Mouse (Mus musculus) liver, postnatal 0 days (tissue): Measurements from ENCODE around the gene Sae1. TPM values are rescaled to one million over a fixed set of nuclear protein-coding genes. Genes with fewer than 3 reads are reported as not detected.

Source experiments
- ATAC-seq: fragments of 200-750 bp; cut with Nextera tagmentation; 2 replicates; pipeline ENCODE4 v1.8.0; 2017; ENCODE audit warnings: mild to moderate bottlenecking, moderate library complexity
- DNase-seq: peaks from one replicate; pipeline ENCODE4 v3.0.0-alpha.2; 2016
- H3K27ac ChIP-seq: fragments of 300-500 bp; sonication (generic); 2 replicates; pipeline ENCODE4 v1.5.1; 2014; ENCODE audit warnings: antibody characterized with exemption, moderate library complexity, mild to moderate bottlenecking, low read depth
- H3K27me3 ChIP-seq: fragments of 300-500 bp; sonication (generic); 2 replicates; pipeline ENCODE4 v1.6.1; 2014; ENCODE audit warnings: low read length, control low read depth, mixed read lengths; ENCODE audit not compliant: insufficient read depth
- H3K36me3 ChIP-seq: fragments of 300-500 bp; sonication (generic); replicated peaks from 2 replicates; pipeline ENCODE4 v1.6.1; 2014; ENCODE audit warnings: mild to moderate bottlenecking, control low read depth, low read length, moderate library complexity, mixed read lengths; ENCODE audit not compliant: insufficient read depth
- H3K4me1 ChIP-seq: fragments of 300-500 bp; sonication (generic); 2 replicates; pipeline ENCODE4 v1.6.1; 2014; ENCODE audit warnings: antibody characterized with exemption, mild to moderate bottlenecking, control low read depth; ENCODE audit not compliant: insufficient read depth
- H3K4me2 ChIP-seq: fragments of 300-500 bp; sonication (generic); 2 replicates; pipeline ENCODE4 v1.6.1; 2014; ENCODE audit warnings: low read depth, mild to moderate bottlenecking, low read length, moderate library complexity, mixed read lengths
- H3K4me3 ChIP-seq: fragments of 300-500 bp; sonication (generic); 2 replicates; pipeline ENCODE4 v1.5.1; 2014; ENCODE audit warnings: low read depth, low read length
- H3K9ac ChIP-seq: fragments of 300-500 bp; sonication (generic); replicated peaks from 2 replicates; pipeline ENCODE4 v1.6.1; 2014; ENCODE audit warnings: mild to moderate bottlenecking, moderate library complexity
- H3K9me3 ChIP-seq: fragments of 300-500 bp; sonication (generic); 2 replicates; pipeline ENCODE4 v1.6.1; 2016; ENCODE audit warnings: mild to moderate bottlenecking, control low read depth, low read length, mixed read lengths
- CTCF ChIP-seq: sonication (generic); IDR thresholded peaks from 2 replicates; pipeline ENCODE4 v1.5.1; 2016; ENCODE audit warnings: antibody characterized with exemption, low read depth
- EP300 ChIP-seq: IDR thresholded peaks from 2 replicates; pipeline ENCODE4 v1.6.1; 2016; ENCODE audit warnings: antibody characterized with exemption, low read depth, mild to moderate bottlenecking
- WGBS: fragments of 180-500 bp; shearing (Covaris S2); extraction: QIAGEN DNeasy Blood & Tissue Kit; methylation state at CpG from one replicate; pipeline ENCODE4 v1.1.7; 2014; ENCODE audit not compliant: insufficient replicate concordance; 5-methylcytosine and 5-hydroxymethylcytosine counted together
- polyA plus RNA-seq: library from polyadenylated mRNA; unstranded; fragments of >200 nt; fragmentation: Nextera tagmentation; extraction: Ambion mirVana; gene quantifications from 2 replicates; pipeline ENCODE4 v1.2.1, GENCODE M21; 2015

Sae1 gene
- 48.3 and 51.9 TPM in 2 replicates for polyA plus RNA-seq

DNA sequence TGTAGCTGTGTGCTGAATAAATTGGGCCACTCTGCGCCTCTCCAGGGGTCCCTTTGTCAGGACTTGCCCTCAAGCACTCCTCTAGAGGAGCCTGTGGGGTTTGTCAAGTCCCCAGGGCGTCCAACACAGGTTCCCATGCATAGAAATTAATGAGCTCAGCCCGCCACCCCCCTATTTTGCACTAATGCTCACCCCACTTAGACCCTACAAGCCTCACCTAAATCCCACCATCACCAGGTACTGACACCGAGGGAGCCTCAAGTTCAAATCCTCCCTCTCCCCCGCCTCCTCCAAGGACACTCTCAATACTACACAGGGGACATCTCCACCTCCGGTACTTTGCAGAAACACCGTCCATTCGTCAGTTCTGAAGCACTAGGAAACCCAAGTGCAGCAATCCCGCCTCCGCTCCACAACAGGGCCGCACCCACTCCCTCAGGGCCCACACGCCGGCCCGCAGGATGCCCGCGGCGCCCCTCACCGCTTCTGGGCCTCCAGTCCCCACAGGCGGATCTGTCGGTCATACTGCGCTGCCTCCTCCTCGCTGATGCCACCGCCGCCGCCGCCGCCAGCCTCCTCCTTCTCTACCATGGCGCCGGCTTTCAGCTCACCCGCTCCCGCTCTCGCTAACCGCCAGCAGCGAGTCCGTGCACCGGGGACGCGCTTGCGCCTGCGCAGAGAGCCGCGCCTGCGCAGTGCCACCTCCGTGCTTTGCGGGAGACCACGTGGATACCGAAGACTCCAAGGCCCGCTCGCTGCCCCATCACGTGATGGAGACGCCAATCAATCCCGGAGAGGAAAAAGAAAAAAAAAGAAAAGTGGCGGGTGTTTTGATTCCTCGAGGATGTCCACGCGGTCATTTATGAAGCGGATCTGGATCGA is at the start of gene Sae1:
Gene Sae1, minus strand, starts transcription at position 647 of the 882 bp plus-strand sequence.
- WGBS: under 1% methylated on average over 58 of the region's 58 CpGs
- TF ChIP-seq CTCF: no peak
- H3K27me3 ChIP-seq: no peaks in the 10 kb centered on the region
- H3K4me2 ChIP-seq: peak within 1 kb of the TSS; percentile 93
- ATAC-seq (peak; percentile 99), DNase-seq (peak; percentile 95)
- H3K9ac ChIP-seq: peak within 1 kb of the TSS; percentile 89
- H3K27ac ChIP-seq: peak within 1 kb of the TSS; percentile 70
- no peaks in the 10 kb centered on the region for H3K9me3 ChIP-seq
- H3K4me1 ChIP-seq: peaks cover 16% of the 10 kb centered on the region
- peak within 1 kb of the TSS; percentile 82 for H3K4me3 ChIP-seq
- H3K36me3 ChIP-seq: no peaks in the 10 kb centered on the region

DNA sequence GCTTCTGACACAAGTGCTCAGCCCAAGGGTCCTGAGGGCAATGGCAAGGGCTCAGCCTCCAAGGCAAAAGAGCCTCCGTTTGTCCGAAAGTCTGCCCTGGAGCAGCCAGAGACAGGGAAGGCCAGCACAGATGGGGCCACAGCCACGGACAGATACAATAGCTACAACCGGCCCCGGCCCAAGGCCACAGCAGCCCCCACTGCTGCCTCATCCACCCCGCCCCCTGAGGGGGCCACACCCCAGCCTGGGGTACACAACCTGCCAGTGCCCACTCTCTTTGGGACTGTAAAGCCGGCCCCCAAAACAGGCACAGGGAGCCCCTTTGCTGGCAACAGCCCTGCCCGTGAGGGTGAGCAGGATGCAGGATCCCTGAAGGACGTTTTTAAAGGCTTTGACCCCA is 47.5 kb upstream of the Sae1 start:
- ATAC-seq: no peak
- DNase-seq: no peak
- H3K27me3 ChIP-seq: no peaks in the 10 kb centered on the region
- H3K9me3 ChIP-seq: no peaks in the 10 kb centered on the region
- H3K9ac ChIP-seq: no peak overlapping the region
- no peak overlapping the region for H3K27ac ChIP-seq
- H3K4me2 ChIP-seq: no peak overlapping the region
- TF ChIP-seq EP300 (no peak), CTCF (no peak)
- H3K4me1 ChIP-seq: no peaks in the 10 kb centered on the region
- no peak overlapping the region for H3K4me3 ChIP-seq
- H3K36me3 ChIP-seq: peaks cover 64% of the 10 kb centered on the region
- WGBS: 88% methylated on average over 9 of the region's 9 CpGs

DNA sequence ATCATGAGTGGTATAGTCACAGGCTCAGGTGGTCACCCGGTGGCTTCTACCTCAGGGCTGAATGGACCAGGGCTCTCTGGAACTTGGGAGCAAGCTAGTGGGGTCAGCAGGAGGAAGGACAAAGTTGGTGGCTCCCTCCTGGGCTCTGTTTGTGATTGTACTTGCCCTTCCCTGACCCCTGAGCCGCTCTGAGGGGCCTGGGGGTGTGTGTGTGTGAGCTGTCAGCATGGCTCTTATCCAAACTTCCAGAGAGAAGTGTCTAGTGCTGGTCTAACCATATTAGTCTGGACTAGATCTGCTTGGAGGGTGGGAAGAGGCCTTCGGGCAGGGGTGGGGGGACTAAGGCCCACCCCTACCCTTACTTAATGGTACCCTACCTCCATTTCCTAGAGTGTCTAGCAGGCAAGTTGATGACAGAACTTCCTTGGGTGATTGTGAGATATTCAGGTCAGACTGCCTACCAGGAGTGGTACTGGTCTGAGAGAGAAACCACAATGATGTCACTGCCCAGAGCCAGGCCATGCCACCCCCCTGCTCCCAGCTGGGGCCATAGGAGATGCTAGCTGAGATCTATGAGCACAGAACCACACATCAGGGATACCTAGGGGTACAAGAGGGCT is 45.9 kb upstream of the Sae1 start:
- H3K4me1 ChIP-seq: no peaks in the 10 kb centered on the region
- H3K27me3 ChIP-seq: no peaks in the 10 kb centered on the region
- 79% methylated on average over 3 of the region's 3 CpGs for WGBS
- DNase-seq (no peak), ATAC-seq (no peak)
- peaks cover 80% of the 10 kb centered on the region for H3K36me3 ChIP-seq
- H3K9ac ChIP-seq: no peak overlapping the region
- H3K4me2 ChIP-seq: no peak overlapping the region
- H3K4me3 ChIP-seq: no peak overlapping the region
- TF ChIP-seq CTCF: no peak
- TF ChIP-seq EP300: no peak
- H3K9me3 ChIP-seq: no peaks in the 10 kb centered on the region
- no peak overlapping the region for H3K27ac ChIP-seq

DNA sequence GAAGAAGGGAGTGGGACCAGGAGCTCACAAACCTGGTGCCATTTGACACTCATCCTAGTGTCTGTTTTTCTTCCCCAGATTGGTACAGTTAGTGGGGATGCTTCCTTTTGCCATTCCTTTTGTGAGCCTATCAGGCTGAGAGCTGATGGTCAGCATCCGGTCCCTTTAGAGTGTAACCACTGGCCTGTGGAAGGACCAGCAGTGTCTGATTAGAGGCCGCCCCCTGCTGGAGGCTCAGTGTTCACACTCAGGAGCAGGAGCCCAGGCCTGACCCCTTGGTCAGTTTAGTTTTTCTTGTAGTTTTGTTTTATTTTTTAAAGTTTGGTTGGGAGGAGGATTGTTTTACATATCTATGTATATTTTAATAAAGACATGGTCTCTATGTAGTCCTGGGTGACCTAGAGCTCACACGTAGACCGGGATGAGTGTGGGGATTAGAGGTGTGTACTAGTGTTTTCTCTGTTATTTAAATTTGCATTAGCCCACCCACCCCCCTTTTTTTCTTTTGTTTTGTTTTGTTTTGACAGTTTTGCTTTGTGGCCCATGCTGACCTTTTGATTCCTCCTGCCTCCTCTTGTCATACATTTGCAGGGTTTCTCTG is 38.6 kb upstream of the Sae1 start:
- peak; percentile 88 for DNase-seq
- peaks cover 97% of the 10 kb centered on the region for H3K36me3 ChIP-seq
- no peaks in the 10 kb centered on the region for H3K9me3 ChIP-seq
- WGBS: 61% methylated on average over 4 of the region's 4 CpGs
- no peak overlapping the region for H3K4me3 ChIP-seq
- H3K9ac ChIP-seq: no peak overlapping the region
- H3K4me2 ChIP-seq: no peak overlapping the region
- H3K27ac ChIP-seq: no peak overlapping the region
- H3K27me3 ChIP-seq: no peaks in the 10 kb centered on the region
- peak; percentile 81 for ATAC-seq
- TF ChIP-seq CTCF (peak; percentile 93), EP300 (no peak)
- peaks cover 2% of the 10 kb centered on the region for H3K4me1 ChIP-seq

DNA sequence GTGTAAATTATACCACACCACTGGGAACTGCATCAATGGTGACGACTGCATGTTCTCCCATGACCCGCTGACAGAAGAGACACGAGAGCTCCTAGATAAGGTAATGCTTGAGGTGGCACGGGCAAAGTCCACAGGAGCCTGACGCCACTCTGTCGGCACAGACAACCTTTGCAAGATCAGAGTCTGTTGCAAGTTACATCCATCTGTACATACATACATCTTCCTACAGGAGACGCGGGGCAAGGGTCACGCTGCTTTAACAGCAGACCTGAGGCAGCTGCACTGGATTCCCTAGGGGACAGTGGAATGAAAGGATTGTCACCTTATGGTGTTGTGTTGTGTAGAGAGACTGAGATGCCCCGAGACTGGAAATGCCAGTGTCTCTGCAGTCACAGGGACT is 38.1 kb upstream of the Sae1 start:
- H3K36me3 ChIP-seq: peaks cover 97% of the 10 kb centered on the region
- no peak overlapping the region for H3K4me2 ChIP-seq
- H3K27ac ChIP-seq: no peak overlapping the region
- TF ChIP-seq CTCF: no peak
- H3K9ac ChIP-seq: no peak overlapping the region
- H3K27me3 ChIP-seq: no peaks in the 10 kb centered on the region
- H3K9me3 ChIP-seq: no peaks in the 10 kb centered on the region
- ATAC-seq: no peak
- DNase-seq: no peak
- H3K4me3 ChIP-seq: no peak overlapping the region
- 78% methylated on average over 10 of the region's 10 CpGs for WGBS
- peaks cover 7% of the 10 kb centered on the region for H3K4me1 ChIP-seq

DNA sequence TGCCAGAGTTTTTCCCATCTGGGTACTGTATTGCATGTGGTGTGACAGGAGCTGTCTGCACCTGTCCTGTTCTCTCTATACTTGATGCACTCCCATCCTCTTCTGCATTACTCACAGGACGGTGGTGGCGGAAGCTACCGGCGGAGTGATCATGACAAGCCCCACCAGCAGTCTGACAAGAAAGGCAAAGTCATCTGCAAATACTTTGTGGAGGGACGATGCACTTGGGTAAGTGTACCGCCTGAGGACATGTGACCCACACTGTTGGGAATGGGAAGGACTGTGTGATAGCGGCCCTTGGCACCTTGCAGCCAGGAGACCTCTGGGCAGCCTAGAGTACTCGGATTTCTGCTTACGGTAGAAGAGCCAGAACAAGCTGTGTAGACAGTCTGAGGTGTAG is 36.1 kb upstream of the Sae1 start:
- no peak overlapping the region for H3K27ac ChIP-seq
- H3K4me2 ChIP-seq: no peak overlapping the region

More for the DNA sequence above, 36.1 kb upstream of the Sae1 start:
- 92% methylated on average over 9 of the region's 9 CpGs for WGBS
- Histone ChIP-seq H3K27me3 (no peaks in the 10 kb centered on the region), H3K9ac (no peak overlapping the region), H3K4me3 (no peak overlapping the region), H3K9me3 (no peaks in the 10 kb centered on the region), H3K4me1 (peaks cover 15% of the 10 kb centered on the region), H3K36me3 (peaks cover 97% of the 10 kb centered on the region)
- TF ChIP-seq CTCF (no peak), EP300 (no peak)
- DNase-seq: no peak
- no peak for ATAC-seq
